Mouse (Mus musculus): ENCODE results near the gene Atg4c. TPM values are rescaled to one million over a fixed set of nuclear protein-coding genes. Genes with fewer than 3 reads are reported as not detected.
A peak's percentile ranks its signal among the peaks of the same experiment; 100 is the strongest.

The Atg4c gene
- polyA plus RNA-seq (2012; rRNA removed), result 37.9 and 38.3 TPM in 2 replicates

- no peaks in the 10 kb centered on the region for H3K4me1 ChIP-seq (ENCODE audit: control insufficient read depth, insufficient read depth, low read length)
- H3K4me3 ChIP-seq (ENCODE audit: insufficient read depth, low read length), result peak within 1 kb of the TSS; percentile 80
- H3K27ac ChIP-seq (ENCODE audit: insufficient read depth, low read length), result peak within 1 kb of the TSS; percentile 93
- TF ChIP-seq CTCF (IDR thresholded peaks at IDR 0.05; ENCODE audit: extremely low read depth, insufficient read depth, low read length), result no peak
- TF ChIP-seq POLR2A (IDR thresholded peaks at IDR 0.05; ENCODE audit: extremely low read depth, insufficient read depth, low read length), result peak; percentile 67
These were observed at the start of gene Atg4c for GRCm38 (mm10) chr4:99193810-99194582. Atg4c (plus strand) TSS chr4:99193934.

GRCm38 (mm10) chr4:99151434-99151833, 42.3 kb upstream of the Atg4c start:
- Histone ChIP-seq H3K27ac (ENCODE audit: insufficient read depth, low read length) (no peak overlapping the region), H3K4me1 (ENCODE audit: control insufficient read depth, insufficient read depth, low read length) (no peaks in the 10 kb centered on the region; the same call in 1 of the 2 replicates), H3K4me3 (ENCODE audit: insufficient read depth, low read length) (no peak overlapping the region)
- no peak for TF ChIP-seq CTCF (IDR thresholded peaks at IDR 0.05; ENCODE audit: extremely low read depth, insufficient read depth, low read length)
- no peak for TF ChIP-seq POLR2A (IDR thresholded peaks at IDR 0.05; ENCODE audit: extremely low read depth, insufficient read depth, low read length)

GRCm38 (mm10) chr4:99151885-99152558, 41.7 kb upstream of the Atg4c start:
- no peak overlapping the region for H3K4me3 ChIP-seq (ENCODE audit: insufficient read depth, low read length)
- no peaks in the 10 kb centered on the region; the same call in 1 of the 2 replicates for H3K4me1 ChIP-seq (ENCODE audit: control insufficient read depth, insufficient read depth, low read length)
- TF ChIP-seq CTCF (IDR thresholded peaks at IDR 0.05; ENCODE audit: extremely low read depth, insufficient read depth, low read length), result no peak
- no peak for TF ChIP-seq POLR2A (IDR thresholded peaks at IDR 0.05; ENCODE audit: extremely low read depth, insufficient read depth, low read length)
- no peak overlapping the region for H3K27ac ChIP-seq (ENCODE audit: insufficient read depth, low read length)

- no peak overlapping the region for H3K4me3 ChIP-seq (ENCODE audit: insufficient read depth, low read length)
These were observed 37.0 kb upstream of the Atg4c start for GRCm38 (mm10) chr4:99156641-99157307.

GRCm38 (mm10) chr4:99158495-99158894, 35.2 kb upstream of the Atg4c start:
- H3K27ac ChIP-seq (ENCODE audit: insufficient read depth, low read length), result no peak overlapping the region
- no peak overlapping the region for H3K4me3 ChIP-seq (ENCODE audit: insufficient read depth, low read length)
- no peak for TF ChIP-seq CTCF (IDR thresholded peaks at IDR 0.05; ENCODE audit: extremely low read depth, insufficient read depth, low read length)
- TF ChIP-seq POLR2A (IDR thresholded peaks at IDR 0.05; ENCODE audit: extremely low read depth, insufficient read depth, low read length), result no peak
- H3K4me1 ChIP-seq (ENCODE audit: control insufficient read depth, insufficient read depth, low read length), result no peaks in the 10 kb centered on the region; the same call in 1 of the 2 replicates

More at GRCm38 (mm10) chr4:99156641-99157307, 37.0 kb upstream of the Atg4c start:
- Histone ChIP-seq H3K27ac (ENCODE audit: insufficient read depth, low read length) (no peak overlapping the region), H3K4me1 (ENCODE audit: control insufficient read depth, insufficient read depth, low read length) (no peaks in the 10 kb centered on the region; the same call in 1 of the 2 replicates)
- TF ChIP-seq POLR2A (IDR thresholded peaks at IDR 0.05; ENCODE audit: extremely low read depth, insufficient read depth, low read length) (no peak), CTCF (IDR thresholded peaks at IDR 0.05; ENCODE audit: extremely low read depth, insufficient read depth, low read length) (no peak)

GRCm38 (mm10) chr4:99160414-99160813, 33.3 kb upstream of the Atg4c start:
- TF ChIP-seq POLR2A (IDR thresholded peaks at IDR 0.05; ENCODE audit: extremely low read depth, insufficient read depth, low read length) (no peak), CTCF (IDR thresholded peaks at IDR 0.05; ENCODE audit: extremely low read depth, insufficient read depth, low read length) (no peak)
- Histone ChIP-seq H3K27ac (ENCODE audit: insufficient read depth, low read length) (no peak overlapping the region), H3K4me1 (ENCODE audit: control insufficient read depth, insufficient read depth, low read length) (no peaks in the 10 kb centered on the region; the same call in 1 of the 2 replicates), H3K4me3 (ENCODE audit: insufficient read depth, low read length) (no peak overlapping the region)

- no peak overlapping the region for H3K4me3 ChIP-seq (ENCODE audit: insufficient read depth, low read length)
- TF ChIP-seq POLR2A (IDR thresholded peaks at IDR 0.05; ENCODE audit: extremely low read depth, insufficient read depth, low read length) (no peak), CTCF (IDR thresholded peaks at IDR 0.05; ENCODE audit: extremely low read depth, insufficient read depth, low read length) (no peak)
- H3K27ac ChIP-seq (ENCODE audit: insufficient read depth, low read length), result no peak overlapping the region
- H3K4me1 ChIP-seq (ENCODE audit: control insufficient read depth, insufficient read depth, low read length), result no peaks in the 10 kb centered on the region
These were observed 32.8 kb upstream of the Atg4c start for GRCm38 (mm10) chr4:99160899-99161298.

GRCm38 (mm10) chr4:99161457-99161971, 32.2 kb upstream of the Atg4c start:
- TF ChIP-seq POLR2A (IDR thresholded peaks at IDR 0.05; ENCODE audit: extremely low read depth, insufficient read depth, low read length) (no peak), CTCF (IDR thresholded peaks at IDR 0.05; ENCODE audit: extremely low read depth, insufficient read depth, low read length) (no peak)
- Histone ChIP-seq H3K4me1 (ENCODE audit: control insufficient read depth, insufficient read depth, low read length) (no peaks in the 10 kb centered on the region), H3K27ac (ENCODE audit: insufficient read depth, low read length) (no peak overlapping the region), H3K4me3 (ENCODE audit: insufficient read depth, low read length) (no peak overlapping the region)

GRCm38 (mm10) chr4:99163001-99163400, 30.7 kb upstream of the Atg4c start:
- H3K4me1 ChIP-seq (ENCODE audit: control insufficient read depth, insufficient read depth, low read length), result no peaks in the 10 kb centered on the region
- TF ChIP-seq CTCF (IDR thresholded peaks at IDR 0.05; ENCODE audit: extremely low read depth, insufficient read depth, low read length), result no peak
- no peak for TF ChIP-seq POLR2A (IDR thresholded peaks at IDR 0.05; ENCODE audit: extremely low read depth, insufficient read depth, low read length)
- no peak overlapping the region for H3K4me3 ChIP-seq (ENCODE audit: insufficient read depth, low read length)
- no peak overlapping the region for H3K27ac ChIP-seq (ENCODE audit: insufficient read depth, low read length)
